Mouse (Mus musculus) heart, postnatal 25 days (tissue): ENCODE measurements around the gene Sfi1. TPM values are rescaled to one million over a fixed set of nuclear protein-coding genes. Genes with fewer than 3 reads are reported as not detected.
"Not testable (repeated sequence)": the region's sequence is repeated elsewhere in the genome, so short reads cannot be mapped to it uniquely, and the experiment has no call there.

Source experiments
- DNase-seq: peaks from one replicate; pipeline ENCODE4 v3.0.0; 2022; ENCODE audit warnings: low spot score
- intact Hi-C: fragments of 180-260 bp; cut with DNase I; formaldehyde crosslinking; loops from one replicate; pipeline ENCODE4 v1.15.1; 2025
- total RNA-seq, 2 experiments: library from RNA; stranded (reverse); gene quantifications; 2 replicates each; pipeline ENCODE4 v1.2.3; 2021

Sfi1 gene
- total RNA-seq, 2 experiments from 2014 or later: 19.1 to 21.7 TPM

DNA sequence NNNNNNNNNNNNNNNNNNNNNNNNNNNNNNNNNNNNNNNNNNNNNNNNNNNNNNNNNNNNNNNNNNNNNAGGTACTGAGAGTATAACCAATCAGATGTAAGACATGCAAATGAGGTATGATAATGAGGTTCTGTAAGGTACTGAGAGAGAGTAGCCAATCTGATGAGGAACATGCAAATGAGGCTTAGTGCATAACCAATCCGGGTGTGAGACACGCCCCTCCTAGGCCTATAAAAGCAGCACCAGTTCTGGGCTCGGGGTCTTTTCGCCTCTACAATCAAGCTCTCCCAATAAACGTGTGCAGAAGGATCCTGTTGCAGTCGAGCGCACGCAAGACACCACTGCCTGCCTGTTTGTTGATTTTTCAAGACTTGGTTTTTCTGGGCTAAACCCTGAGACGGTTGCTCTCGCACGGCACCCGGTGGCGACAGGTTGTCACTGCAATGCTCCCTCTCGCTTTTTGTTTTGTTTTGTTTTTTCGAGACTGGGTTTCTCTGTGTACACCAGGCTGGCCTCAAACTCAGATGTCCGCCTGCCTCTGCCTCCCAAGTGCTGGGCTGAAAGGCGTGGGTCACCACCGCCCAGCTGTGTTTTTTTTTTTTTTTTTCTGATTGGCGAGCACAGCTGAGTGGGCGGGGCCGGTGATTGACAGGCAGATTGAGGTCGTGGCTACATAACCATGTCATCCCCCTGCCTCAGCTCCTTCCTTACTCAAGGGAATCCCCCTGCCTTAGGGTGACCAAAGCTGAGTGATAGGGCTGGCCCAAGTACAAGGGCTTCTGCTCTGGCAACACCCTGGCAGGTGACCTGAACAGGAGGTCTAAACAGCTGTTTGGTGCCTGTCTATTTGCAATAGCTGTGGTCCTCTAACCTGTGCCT lies 68.1 kb downstream of the Sfi1 start:
- intact Hi-C loops, DNase-seq: not testable (repeated sequence)

DNA sequence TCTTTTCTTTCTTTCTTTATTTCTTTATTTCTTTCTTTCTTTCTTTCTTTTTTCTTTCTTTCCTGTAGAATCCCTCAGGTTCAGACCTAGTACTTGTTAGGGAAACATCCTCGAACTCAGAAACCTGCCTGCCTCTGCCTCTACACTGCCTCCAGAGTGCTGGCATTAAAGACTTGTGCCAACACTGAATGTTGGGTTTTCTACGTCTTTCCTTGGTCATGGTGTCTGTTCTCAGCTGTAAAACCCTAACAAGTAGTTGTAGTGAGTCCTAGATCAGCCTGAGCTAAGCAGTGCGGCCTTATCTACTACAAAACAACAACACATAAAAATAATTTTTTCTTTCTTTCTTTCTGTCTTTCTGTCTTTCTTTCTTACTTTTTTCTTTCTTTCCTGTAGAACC lies 78.9 kb downstream of the Sfi1 start:
- intact Hi-C loops: no loop called here
- no peak for DNase-seq

DNA sequence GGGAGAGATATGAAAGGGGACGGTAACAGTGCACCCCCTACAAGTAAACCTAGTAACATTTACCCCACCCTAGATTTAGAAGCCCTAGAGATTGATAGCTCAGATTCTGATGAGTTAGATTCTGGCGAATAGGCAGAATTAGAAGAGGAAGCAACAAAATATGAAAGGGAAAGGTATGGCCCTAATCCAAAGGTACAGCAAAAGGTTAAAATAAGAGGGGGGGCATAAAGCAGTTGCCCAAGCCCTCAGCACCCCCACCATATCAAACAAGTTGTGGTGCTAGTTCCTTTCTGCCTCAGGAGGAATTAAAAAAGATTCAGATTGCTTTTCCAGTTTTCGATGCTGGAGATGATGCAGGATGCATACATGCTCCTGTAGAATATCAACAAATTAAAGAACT lies 87.1 kb downstream of the Sfi1 start:
- intact Hi-C loops: no loop called here
- no peak for DNase-seq

DNA sequence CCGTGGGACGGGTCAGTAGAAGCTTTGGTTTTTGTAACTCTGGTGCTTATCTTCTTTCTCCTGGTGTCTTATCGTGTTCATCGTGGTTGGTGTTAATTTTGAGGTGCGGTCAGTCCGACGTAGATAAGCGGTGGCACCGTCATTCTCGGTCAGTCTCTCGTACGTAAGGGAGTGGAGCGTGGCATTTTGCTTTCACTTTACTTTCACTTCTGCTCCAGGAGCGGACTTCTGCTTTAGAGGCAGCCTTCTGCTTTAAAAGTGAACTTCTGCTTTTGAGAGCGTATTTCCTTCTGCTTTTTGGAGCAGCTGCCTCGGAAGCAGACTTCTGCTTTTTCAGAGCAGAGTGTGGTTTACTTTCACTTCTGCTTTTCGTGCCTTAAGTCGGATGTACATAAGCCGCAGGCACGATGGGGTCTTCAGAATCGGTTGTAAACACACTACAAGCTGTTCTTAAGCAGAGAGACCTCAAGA lies 88.0 kb downstream of the Sfi1 start:
- intact Hi-C loops: no loop called here
- no peak for DNase-seq

DNA sequence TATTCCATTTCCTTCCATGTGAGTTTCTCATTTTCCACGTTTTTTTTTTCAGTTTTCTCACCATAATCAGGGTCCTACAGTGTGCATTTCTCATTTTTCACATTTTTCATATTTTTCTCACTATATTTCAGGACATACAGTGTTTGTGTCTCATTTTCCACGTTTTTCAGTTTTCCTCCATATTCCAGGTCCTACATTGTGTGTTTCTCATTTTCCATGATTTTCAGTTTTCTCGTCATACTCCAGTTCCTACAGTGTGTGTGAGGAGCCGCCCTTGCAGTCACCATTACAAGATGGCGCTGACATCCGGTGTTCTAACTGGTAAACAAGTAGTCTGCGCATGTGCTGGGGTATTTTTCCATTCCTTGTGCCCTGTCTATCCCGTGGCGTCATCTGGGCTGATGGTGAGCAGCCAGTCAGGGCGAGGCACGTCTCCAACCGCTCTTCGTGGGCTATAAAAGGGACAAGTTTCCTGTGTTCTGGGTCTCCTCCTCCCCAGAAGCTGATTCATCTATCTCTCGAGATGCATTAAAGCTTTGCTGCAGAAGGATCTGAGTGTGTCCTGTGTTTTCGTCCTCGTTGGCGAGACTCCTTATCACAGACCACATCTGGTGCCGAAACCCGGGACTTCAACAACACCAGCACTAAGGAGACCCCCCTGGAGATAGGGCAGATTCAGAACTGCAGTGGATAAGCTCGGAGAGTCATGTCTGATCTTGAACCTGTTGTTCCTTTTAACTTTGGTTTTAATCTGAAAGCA lies 88.6 kb downstream of the Sfi1 start:
- DNase-seq, intact Hi-C loops: not testable (repeated sequence)

DNA sequence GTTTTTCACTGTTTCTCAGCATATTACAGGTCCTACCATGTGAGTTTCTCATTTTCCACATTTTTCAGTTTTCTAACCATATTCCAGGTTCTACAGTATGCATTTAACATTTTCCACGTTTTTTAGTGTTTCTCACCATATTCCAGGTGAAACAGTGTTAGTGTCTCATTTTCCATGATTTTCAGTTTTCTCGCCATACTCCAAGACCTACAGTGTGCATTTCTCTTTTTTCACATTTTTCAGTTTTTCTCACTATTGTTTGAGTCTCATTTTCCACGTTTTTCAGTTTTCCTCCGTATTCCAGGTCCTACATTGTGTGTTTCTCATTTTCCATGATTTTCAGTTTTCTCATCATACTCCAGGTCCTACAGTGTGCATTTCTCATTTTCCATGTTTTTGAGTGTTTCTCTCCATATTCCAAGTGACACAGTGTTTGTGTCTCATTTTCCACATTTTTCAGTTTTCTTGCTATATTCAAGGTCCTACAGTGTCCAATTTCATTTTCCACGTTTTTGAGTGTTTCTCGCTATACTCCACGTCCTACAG lies 89.6 kb downstream of the Sfi1 start:
- DNase-seq: no peak
- intact Hi-C loops: no loop called here

DNA sequence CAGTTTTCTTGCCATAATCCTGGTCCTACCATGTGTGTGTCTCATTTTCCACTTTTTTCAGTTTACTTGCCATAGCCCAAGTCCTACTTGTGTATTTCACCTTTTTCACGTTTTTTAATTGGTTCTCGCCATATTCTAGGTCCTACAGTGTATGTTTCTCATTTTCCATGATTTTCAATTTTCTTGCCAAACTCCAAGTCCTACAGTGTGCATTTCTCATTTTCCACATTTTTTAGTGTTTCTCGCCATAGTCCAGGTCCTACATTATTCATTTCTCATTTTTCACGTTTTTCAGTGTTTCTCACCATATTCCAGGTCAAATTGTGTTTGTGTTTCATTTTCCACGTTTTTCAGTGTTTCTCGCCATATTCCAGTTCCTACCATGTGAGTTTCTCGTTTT lies 90.6 kb downstream of the Sfi1 start:
- DNase-seq, intact Hi-C loops: not testable (repeated sequence)

DNA sequence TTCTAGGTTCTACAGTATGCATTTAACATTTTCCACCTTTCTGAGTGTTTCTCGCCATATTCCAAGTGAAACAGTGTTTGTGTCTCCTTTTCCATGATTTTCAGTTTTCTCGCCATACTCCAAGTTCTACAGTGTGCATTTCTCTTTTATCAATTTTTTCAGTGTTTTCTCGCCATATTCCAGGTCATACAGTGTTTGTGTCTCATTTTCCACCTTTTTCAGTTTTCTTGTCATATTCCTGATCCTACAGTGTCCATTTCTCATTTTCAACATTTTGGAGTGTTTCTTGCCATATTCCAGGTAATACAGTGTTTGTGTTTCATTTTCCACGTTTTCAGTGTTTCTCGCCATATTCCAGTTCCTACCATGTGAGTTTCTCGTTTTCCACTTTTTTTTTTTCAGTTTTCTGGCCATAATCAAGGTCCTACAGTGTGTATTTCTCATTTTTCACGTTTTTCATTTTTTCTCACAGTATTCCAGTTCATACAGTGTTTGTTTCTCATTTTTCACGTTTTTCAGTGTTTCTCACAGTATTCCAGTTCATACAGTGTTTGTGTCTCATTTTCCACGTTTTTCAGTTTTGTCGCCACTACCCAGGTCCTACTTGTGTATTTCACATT lies 91.3 kb downstream of the Sfi1 start:
- intact Hi-C loops: no loop called here
- no peak for DNase-seq

DNA sequence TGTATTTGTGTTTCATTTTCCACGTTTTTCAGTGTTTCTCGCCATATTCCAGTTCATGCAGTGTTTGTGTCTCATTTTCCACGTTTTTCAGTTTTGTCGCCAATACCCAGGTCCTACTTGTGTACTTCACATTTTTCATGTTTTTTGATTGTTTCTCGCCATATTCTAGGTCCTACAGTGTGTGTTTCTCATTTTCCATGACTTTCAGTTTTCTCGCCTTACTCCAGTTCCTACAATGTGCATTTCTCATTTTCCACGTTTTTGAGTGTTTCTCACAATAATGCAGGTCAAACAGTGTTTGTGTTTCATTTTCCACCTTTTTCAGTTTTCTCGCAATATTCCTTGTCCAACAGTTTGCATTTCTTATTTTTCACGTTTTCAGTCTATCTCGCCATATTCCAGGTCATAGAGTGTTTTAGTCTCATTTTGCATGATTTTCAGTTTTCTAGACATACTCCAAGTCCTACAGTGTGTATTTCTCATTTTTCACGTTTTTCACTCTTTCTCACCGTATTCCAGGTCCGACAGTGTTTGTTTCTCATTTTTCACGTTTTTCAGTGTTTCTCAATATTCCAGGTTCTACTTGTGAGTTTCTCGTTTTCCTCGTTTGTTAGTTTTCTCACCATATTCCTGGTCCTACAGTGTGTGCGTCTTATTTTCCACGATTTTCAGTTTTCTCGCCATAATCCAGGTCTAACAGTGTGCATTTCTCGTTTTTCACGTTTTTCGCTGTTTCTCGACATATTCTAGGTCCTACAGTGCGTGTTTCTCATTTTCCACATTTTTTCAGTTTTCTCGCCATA lies 92.0 kb downstream of the Sfi1 start:
- DNase-seq: no peak
- intact Hi-C loops: no loop called here

DNA sequence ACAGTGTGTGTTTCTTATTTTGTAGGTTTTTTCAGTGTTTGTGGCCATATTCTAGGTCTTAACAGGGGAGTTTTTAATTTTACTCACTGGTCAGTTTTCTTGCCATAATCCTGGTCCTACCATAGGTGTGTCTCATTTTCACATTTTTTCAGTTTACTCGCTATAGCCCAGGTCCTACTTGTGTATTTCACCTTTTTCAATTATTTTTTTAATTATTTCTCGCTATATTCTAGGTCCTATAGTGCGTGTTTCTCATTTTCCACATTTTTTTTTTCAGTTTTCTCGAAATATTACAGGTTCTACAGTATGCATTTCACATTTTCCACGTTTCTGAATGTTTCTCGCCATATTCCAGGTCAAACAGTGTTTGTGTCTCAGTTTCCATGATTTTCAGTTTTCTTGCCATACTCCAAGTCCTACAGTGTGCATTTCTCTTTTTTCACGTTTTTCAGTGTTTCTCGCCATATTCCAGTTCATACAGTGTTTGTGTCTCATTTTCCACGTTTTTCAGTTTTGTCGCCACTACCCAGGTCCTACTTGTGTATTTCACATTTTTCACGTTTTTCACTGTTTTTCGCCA lies 93.1 kb downstream of the Sfi1 start:
- intact Hi-C loops, DNase-seq: not testable (repeated sequence)

Other genes with a start within 250 kb of the Sfi1 start
- gene Eif4enif1, start 8.9 kb upstream of the Sfi1 start, total RNA-seq: 10 to 100 TPM; 42.1 to 45.1 TPM
- 10 to 100 TPM; 58.0 to 65.0 TPM for gene Drg1, start 73.0 kb upstream of the Sfi1 start, total RNA-seq
- 10 to 100 TPM; 25.6 to 26.4 TPM for gene Patz1, start 95.4 kb upstream of the Sfi1 start, total RNA-seq
- 10 to 100 TPM; 39.4 to 42.4 TPM for gene Pik3ip1, start 136.9 kb upstream of the Sfi1 start, total RNA-seq
- 10 to 100 TPM; 17.2 to 18.5 TPM for gene Limk2, start 215.7 kb upstream of the Sfi1 start, total RNA-seq